18 mouse cellular contexts compared by ENCODE assay signal in the genomic region with DNA sequence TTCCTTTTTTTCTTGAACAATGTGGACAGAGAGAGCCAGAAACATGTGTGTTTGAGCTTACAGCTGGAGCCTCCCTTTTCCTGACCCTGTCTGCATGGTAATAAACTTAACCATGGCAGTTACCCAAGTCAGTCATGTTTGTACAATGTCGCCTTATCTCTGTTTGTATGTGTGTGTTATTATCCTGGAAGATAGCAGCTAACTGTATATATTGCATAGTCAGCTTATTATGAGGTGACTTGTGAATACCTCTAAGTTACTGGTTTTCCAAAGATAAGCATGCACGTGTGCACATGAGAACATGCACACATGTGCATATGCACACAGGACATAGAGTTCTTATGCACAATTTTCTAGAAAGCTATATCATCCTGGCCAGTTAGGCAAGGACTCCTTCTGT. TPM values are rescaled to one million over a fixed set of nuclear protein-coding genes. Genes with fewer than 3 reads are reported as not detected.
"Had no signal": no experiment of that assay in that cellular context is flagged by ENCODE, and none has a peak within 500 bp of the region (broad histone marks: within the 10 kb centered on the region; RNA-seq: fewer than 3 reads in every experiment).

No protein-coding gene starts in this region.

- ATAC-seq: hindbrain, postnatal 0 days; inflammation-experienced regulatory T-cells, adult 6 months; liver, embryonic 12.5 days had no signal

- H3K36me3 ChIP-seq: kidney, embryonic 15.5 days; liver, embryonic 12.5 days; lung, embryonic 15.5 days had no signal

- H3K9ac ChIP-seq: kidney, embryonic 15.5 days; liver, embryonic 12.5 days; lung, embryonic 15.5 days had no signal

- H3K4me3 ChIP-seq: kidney, embryonic 15.5 days; layer of hippocampus, adult 2 months; liver, embryonic 12.5 days; lung, embryonic 15.5 days; megakaryocyte, embryonic 14.5 days had no signal

- H3K4me2 ChIP-seq: kidney, embryonic 15.5 days; liver, embryonic 12.5 days; lung, embryonic 15.5 days; midbrain, embryonic 11.5 days had no signal

- H3K9me3 ChIP-seq: kidney, embryonic 15.5 days; liver, embryonic 12.5 days; lung, embryonic 15.5 days; megakaryocyte, embryonic 14.5 days had no signal

- H3K4me1 ChIP-seq: liver, embryonic 12.5 days; megakaryocyte, embryonic 14.5 days had no signal

- DNase-seq: kidney, adult 11 months; kidney, adult 8-10 months; kidney, postnatal 25 days; layer of hippocampus, adult 9-11 months; midbrain, embryonic 14.5 days; thymus, postnatal 25 days had no signal

- H3K27ac ChIP-seq: hindbrain, postnatal 0 days; kidney, embryonic 15.5 days; layer of hippocampus, adult 2 months; liver, embryonic 12.5 days; lung, embryonic 15.5 days; macrophage; stomach, postnatal 0 days had no signal

RNA-seq across cellular contexts. Expression of a gene that starts 38.1 kb away (rescaled TPM):
- polyA plus RNA-seq: large intestine, adult 2 months; lung, embryonic 15.5 days; stomach, embryonic 14.5 days; stomach, postnatal 0 days had no signal
